Mouse (Mus musculus) mesoderm, embryonic 11.5 days (tissue): ENCODE results near the gene Phf24.
"Not testable (repeated sequence)": the region's sequence is repeated elsewhere in the genome, so short reads cannot be mapped to it uniquely, and the experiment has no call there.

Experiments
- DNase-seq: peaks from one replicate; pipeline ENCODE4 v3.0.0-alpha.2; 2012; ENCODE audit warnings: low read depth, low spot score

Phf24 gene

DNA sequence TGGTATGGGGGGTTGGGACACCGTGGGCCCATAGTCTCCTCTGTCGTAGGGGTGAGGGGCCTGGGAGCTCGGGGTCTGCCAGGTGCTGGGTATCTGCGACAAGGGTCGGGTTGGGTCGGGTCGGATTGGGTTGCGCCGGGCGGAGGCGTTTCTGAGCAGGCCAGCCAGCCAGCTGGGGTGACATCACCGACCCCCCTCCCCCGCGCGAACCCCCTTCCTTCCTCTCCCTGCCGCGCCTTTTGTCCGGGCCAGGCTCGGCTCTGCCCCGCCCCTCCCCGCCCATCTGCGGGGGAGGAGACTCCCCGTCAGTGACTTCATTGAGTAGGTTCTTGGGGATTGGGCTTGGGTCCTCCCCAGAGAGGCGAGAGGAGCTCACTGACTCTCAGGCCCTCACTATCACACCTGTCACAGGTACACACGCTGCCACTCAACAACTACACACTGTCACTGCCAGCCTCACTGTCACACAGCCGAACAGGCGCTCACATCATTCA lies 33.7 kb downstream of the Phf24 start:
- peak; percentile 93 for DNase-seq

DNA sequence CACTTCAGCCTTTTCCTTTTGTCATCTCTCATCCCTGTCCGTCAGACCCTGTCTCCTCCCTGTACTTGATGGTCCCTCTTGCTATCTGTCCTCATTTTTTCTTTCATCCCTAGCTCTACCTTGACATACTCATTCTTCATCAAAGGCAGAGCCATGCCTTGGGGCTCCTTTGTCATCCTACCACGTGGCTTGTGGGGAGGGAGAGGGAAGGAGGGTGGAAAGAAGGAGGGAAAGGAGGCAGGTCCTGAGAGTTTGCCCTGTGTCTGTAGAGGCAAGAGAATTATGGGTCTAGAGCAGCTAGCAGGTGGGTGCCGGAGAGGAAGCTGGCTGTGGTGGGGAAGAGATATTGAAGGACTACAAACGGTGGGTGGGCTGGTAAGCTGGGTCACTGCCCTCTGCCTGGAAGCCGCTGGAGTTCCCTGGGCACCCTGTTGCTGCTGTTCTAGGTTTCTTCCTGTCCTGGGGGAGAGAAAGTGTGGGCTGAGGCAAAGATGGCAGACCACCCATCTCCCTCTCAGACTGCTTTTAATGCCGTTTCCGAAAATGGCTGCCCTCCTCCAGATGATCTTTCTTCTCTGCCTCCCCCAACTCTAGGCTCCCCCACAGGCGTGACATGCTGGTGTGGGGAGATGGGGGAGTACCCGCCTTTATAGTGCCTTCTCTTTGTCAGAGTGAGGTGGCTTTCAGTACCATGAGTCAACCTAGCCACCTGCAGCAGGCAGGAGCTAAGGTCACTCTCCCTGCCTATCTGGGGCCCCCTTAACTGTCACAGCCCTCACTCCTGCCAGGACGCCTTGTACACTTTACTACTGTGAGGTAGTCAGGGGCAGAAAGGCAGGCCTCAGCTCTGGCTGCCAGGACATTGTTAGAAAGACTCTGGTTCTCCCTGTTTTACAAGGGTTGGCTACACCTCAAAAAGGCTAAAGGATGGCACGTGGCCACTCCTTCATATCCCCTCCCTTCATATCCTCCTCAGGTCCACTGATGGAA lies 35.0 kb downstream of the Phf24 start:
- no peak for DNase-seq

DNA sequence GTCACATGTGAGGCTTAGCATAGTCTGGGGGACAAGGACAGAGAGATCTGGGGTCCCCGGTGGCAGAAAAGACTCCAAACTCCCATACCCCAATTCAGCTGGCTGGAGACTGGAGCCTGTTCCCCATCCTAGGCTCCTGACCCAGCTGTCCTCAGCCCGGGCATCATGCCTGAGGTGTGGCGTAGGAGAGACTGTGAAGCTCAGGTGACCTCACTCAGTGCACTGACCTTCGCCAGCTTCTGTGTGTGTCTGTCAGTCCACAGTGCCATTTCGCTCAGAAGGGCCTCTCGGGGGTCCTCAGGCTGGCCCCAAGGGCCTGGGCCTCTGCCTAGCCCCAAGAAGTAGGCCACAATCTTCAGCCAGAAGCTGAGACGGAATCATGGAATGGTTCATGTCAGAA lies 36.1 kb downstream of the Phf24 start:
- DNase-seq, result no peak

DNA sequence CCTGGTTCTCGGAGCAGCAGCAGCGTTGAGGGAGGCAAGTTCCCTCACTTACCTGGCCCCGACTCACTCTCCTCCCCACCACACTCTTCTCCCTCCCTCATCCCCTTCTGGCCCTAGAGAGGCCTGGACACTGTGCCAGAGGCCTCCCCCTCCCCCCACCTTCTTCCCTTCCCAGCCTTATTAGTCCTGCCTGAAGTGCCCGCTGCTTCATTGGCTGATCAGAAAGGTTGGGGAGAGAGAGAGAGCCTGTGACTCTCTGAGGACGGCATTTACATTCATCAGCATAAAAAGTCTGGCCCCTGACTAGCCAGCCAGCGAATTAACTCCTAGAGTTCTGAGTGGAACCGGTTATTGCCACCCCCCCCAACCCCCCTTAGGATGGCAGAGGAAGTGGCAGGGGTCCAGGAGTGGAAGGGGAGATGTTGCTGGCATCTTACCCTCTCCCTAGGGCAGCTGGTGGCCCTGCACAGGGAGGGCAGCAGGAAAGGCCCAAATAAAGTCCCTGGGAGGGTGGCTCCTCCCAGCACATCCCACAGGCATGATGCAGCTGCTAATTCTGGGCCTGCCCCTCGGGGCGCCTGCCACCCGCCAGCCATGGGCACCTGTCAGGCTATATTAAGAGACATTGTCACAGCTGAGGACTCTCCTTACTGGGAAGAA lies 37.1 kb downstream of the Phf24 start:
- DNase-seq, result no peak

DNA sequence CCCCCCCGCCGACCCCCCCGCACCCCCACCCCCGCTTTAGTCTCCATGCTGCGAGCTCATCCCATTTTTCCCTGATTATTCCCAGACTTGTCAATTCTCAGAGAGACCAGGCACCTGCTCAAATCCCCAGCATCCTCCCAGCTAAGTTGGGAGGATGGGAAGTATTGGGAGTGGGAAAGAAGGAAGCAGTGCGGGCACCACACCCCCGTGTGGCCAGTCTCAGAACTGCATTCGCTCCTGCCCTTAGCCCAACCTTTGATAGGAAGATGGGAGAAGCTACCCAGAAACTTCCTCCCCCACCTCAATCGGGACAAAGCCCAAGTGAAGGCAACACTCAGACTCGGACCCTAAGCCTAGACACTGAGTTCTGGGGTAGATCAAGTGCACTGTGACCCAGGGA lies 37.8 kb downstream of the Phf24 start:
- DNase-seq, result peak; percentile 80

DNA sequence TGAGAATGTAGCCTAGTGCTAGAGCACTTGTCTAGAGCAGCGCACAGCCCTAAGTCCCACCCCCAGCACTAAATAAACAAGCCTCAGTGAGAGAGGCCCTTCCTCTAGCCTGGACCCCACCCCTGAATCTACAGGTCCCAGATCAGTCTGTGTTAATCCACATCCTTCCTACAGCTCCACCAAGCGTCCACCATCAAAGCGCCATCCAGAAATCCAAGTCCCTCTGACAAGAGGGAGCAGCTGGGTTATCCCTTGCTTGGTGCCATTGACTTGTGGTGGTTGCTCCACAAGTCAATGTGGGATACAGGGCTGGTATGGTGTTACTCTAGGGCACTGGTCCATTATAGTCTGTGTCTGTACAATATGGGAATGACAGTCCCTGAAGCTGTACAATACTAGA lies 38.7 kb downstream of the Phf24 start:
- DNase-seq, result no peak

DNA sequence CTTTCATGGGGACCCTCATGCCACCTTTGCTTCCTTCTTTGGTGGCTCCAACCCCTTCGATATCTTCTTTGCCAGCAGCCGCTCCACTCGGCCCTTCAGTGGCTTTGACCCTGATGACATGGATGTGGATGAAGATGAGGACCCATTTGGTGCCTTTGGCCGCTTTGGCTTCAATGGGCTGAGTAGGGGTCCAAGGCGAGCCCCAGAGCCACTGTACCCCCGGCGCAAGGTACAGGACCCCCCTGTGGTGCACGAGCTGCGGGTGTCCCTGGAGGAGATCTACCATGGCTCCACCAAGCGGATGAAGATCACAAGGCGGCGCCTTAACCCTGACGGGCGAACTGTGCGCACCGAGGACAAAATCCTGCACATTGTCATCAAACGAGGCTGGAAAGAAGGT lies 40.1 kb downstream of the Phf24 start:
- DNase-seq, result no peak

DNA sequence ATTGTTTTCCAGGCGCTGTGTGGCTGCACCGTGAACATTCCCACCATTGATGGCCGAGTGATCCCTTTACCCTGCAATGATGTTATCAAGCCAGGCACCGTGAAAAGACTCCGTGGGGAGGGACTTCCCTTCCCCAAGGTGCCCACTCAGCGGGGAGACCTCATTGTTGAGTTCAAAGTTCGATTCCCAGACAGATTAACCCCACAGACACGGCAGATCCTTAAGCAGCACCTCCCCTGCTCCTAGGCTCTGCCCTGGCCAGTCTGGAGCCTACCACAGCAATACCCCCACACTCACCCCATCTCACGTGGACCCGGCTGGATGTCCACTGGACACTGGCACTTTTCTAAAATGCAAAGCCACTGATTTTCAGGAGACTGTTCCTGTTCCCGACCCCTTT lies 40.8 kb downstream of the Phf24 start:
- no peak for DNase-seq

DNA sequence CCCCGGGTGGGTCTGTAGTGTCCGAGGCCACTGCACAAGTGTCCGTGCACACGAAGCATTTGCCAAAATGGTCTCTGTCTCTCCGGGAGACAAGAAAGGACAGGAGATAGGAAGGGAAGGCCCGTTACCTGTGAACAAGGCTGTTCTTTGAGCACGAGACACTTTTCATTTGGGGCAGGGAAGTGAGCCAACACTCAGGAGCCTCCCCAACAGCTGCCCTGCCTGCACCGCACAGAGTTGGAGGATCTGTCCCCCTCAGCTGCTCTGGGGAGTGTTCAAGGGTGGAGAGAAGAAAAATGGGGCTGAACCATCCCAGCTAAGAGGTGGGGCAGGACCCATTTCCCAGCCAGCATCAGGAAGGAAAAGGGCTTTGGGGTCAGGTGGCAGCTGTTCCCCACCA lies 41.5 kb downstream of the Phf24 start:
- DNase-seq, result no peak

DNA sequence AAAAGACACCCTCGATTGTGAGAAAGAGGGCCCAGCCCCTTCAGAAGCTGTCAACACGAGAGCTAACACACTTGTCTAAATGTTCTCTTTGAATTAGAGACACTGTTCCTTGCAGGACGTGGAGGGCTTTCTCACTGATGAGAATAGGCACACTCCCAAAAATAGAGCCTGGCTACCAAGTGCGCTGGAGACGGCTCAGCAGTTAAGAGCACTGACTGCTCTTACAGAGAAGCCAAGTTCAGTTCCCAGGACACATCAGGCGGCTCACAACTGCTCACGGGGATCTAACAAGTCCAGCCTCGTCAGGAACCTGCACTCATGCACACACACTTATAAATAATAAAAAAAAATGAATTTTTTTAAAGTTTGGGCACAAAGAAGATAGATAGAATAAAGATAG lies 42.5 kb downstream of the Phf24 start:
- DNase-seq, result no peak

DNA sequence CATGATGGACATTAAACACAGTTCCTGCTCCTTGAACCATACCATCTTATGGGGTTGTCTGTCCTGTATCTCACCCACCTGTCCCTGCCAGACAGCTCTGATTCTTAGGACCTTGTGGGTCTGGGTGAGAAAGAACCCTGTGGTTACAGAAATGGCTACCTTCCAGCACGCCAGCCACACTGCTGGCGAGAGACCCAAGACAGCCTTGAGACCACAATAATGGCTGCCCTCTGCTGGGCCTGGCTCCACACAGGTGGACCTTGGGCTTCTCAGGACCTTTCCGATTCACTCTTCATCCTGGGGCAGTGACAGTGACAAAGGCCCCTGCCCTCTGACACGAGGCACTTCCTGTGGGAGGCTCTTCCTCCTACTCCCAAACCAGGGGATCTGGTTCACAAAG lies 42.9 kb downstream of the Phf24 start:
- no peak for DNase-seq

DNA sequence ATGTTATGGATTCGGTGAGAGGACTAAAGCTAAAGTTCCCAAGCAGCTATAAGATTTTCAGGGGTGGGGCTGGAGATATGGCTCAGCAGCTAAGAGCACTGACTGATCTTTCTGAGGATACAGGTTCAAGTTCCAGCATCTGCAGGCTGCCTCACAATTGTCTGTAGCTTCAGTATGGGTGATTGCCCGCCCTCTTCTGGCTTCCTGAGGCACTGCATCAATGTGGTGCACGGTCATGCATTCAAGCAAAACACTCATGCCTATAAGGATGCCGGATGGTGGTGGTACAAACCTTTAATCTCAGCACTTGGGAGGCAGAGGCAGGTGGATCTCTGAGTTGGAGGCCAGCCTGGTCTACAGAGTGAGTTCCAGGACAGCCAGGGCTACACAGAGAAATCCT lies 45.1 kb downstream of the Phf24 start:
- peak; percentile 67 for DNase-seq

DNA sequence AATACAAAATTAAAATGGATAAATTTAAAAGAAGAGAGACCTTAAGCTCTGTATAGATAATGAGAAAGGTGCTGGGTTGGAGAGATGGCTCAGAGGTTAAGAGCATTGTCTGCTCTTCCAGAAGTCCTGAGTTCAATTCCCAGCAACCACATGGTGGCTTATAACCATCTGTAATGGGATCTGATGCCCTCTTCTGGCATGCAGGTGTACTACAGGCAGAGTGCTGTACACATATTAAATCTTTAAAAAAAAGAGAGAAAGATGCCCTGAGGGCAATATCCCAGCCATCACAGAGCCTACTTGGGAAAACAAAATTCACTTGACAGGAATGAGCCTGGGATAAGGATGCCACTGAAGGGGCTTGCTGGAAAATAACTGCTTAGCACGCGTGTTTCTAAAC lies 47.0 kb downstream of the Phf24 start:
- DNase-seq, result no peak

DNA sequence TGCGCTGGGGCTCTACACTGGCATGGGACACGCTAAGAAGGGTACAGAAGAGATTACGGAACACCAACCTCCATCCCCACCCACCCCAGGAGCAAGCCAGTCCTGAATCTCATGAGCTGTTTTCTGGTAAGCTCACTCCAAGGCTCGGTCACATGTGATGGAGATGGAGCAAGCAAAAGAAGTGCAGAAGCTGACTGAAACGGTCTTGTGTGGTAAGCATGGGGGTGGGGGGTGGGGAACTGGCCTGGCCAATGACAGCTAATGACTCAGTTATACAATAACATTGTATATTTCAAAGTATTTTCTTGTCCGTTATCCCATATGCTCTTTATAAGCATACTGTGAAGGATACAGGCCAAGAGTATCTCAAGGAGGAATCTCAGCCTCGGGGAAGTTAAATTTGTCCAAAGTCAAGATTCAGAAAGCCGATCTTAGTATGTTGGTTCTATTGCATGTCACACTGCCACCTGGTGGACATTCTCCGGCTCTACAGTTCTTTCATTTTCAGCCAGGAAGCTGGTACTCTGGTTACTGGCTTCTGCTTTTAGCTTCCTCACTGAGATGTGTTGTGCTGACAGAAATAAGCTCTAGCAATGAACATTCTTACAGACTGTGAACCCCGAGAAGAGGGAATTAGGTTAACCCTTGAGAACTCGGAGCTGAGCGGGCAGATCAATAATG lies 48.7 kb downstream of the Phf24 start:
- peak; percentile 80 for DNase-seq

DNA sequence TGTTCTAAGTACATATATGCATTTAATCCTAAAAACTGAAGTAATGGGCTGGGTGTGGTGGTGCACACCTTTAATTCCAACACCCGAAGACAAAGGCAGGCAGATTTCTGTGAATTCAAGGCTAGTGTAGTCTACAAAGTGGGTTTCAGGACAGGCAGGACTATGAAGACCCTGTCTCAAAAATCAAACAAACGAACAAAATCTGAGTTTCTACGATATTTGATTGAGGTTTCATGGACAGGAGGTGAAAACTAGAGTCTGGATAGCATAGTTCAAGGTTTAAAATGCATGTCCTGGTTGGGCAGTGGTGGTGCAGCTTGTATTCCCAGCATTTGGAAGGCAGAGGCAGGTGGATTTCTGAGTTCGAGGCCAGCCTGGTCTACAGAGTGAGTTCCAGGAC lies 52.8 kb downstream of the Phf24 start, which contains the start of gene 1700022I11Rik:
Gene 1700022I11Rik, plus strand, starts transcription at position 301 of the 400 bp plus-strand sequence.
- DNase-seq, result no peak

DNA sequence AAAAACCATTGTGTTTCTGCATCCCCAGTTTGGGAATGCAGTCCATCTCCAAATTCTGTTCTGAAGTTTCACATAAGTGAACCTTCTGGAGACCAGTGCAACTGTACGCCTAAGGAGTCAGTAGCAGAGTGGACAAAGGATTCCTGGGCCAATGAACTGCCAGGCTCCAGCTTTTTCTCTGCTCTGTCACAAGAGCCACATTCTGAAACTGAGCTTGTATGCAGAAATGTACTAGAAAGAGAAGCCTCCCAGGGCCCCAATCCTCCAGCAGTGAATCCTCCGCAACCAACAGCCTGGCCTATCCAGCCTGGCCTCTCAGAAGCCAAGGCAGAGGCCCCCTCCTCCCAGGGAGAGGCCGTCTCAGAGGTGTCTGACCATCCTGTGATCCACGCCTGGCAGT lies 56.5 kb downstream of the Phf24 start:
- no peak for DNase-seq

DNA sequence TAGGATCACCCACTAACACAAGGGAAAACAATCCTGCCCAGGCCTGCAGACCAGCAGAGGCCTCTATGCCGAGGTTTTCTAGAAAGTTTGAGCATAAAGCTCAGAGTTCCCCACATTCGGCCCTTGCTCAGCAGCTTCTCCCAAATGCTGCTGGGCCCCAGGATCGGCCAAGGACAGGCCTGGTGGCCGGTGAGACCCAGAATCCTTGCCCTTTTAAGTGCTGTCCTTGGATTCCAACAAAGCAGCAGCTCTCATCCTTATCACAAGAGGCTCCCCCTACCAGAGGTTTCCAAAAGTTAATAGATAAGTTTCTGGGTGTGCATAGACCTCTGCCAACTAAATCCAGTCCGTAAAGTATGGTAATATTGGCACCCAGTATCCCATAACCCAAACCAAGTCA lies 57.4 kb downstream of the Phf24 start:
- DNase-seq, result no peak

DNA sequence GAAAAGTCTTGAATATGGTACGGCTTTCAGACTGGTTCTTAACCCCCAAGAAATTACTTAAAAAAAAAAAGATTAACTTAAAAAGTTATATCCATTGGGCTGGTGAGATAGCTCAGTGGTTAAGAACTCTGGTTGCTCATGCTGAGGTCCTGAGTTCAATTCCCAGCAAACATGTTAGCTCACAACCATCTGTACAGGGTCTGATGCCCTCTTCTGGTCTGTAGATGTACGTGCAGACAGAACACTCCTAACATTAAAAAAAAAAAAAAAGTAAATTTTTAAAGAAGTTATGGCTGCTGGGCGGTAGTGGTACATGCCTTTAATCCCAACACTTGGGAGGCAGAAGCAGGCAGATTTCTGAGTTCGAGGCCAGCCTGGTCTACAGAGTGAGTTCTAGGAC lies 61.6 kb downstream of the Phf24 start:
- no peak for DNase-seq

DNA sequence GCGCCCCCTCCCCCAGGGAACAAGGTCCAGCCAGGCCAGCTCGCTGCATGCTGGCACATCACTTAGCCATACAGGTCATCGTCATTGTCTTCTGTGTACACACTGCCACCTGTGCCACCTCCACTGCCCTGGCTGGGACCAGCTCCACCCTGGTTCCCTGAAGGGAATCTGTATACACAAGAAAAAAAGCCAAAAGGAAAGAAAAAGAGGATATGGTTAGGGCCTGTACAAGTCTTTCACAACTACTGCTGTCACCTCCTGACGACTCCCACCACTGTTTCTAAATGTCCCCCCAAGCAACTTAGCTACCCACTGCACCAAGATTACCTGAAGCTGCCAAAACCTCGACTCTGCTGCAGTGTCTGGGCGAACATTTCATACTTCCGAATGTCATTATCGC lies 64.0 kb downstream of the Phf24 start:
- DNase-seq, result not testable (repeated sequence)

DNA sequence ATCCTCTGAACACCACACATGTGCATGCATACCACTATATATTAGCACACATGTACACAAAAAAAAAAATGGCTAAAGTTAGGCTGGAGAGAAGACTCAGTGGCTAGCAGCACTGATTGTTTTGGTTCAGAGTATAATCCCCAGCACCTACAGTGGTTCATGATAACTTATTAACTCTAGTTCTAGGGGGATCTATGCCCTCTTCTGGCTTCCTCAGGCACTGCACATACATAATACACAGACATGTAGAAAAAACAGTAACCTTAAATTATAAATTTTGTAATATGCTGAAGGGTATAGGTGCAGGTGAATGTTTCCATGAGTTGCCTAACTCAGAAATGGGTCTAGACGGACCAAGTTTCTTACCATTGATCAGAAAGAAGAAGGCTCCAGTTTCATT lies 71.8 kb downstream of the Phf24 start:
- DNase-seq, result no peak
